Mouse (Mus musculus): ENCODE results near the gene Tnks2. TPM values are rescaled to one million over a fixed set of nuclear protein-coding genes. Genes with fewer than 3 reads are reported as not detected.

The Tnks2 gene
- polyA plus RNA-seq, 1 experiment from 2014 or later = 71.2 TPM

- no peak for ATAC-seq (ENCODE audit: low read depth)
- no peak overlapping the region for H3K27ac ChIP-seq (ENCODE audit: low read depth, low read length)
- 42% methylated on average over 9 of the region's 9 CpGs for WGBS
- peaks cover 7% of the 10 kb centered on the region; the same call in 1 of the 2 replicates for H3K4me1 ChIP-seq (ENCODE audit: control insufficient read depth, insufficient read depth, low read length)
- no peaks in the 10 kb centered on the region for H3K27me3 ChIP-seq (ENCODE audit: control insufficient read depth, insufficient read depth, low read length)
- H3K9ac ChIP-seq (replicated peaks; ENCODE audit: low read depth, low read length) = no peak overlapping the region
- peaks cover 10% of the 10 kb centered on the region for H3K36me3 ChIP-seq (ENCODE audit: control insufficient read depth, insufficient read depth, low read length)
- H3K4me2 ChIP-seq (ENCODE audit: low read depth, low read length) = no peak overlapping the region
- no peak overlapping the region for H3K4me3 ChIP-seq (ENCODE audit: low read depth, low read length)
- H3K9me3 ChIP-seq (ENCODE audit: control insufficient read depth, low read length) = no peaks in the 10 kb centered on the region
Measured at GRCm38 (mm10) chr19:36897778-36898177, 63.7 kb downstream of the Tnks2 start.

DNA sequence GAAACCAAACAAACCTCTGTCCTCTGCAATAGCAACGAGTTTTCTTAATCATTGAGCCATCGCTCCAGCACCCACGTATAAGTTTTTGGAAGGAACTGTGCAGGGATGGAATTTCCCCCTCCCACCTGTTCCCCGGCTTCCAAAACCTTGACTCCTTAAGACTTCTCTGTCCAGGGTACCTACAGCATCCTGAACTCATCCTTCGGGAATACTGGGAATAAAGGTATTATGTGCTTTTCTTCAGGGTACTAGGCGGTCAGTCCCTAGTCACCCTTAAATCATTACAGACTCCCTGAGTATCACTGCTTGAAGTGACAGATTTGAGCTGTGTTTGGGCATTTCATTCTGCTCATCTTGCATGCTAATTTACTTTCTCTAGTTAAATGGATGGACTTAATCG is 69.3 kb downstream of the Tnks2 start:
- H3K27ac ChIP-seq (ENCODE audit: low read depth, low read length) = peak overlapping the region; percentile 62
- 32% methylated on average over 7 of the region's 7 CpGs for WGBS
- H3K4me1 ChIP-seq (ENCODE audit: control insufficient read depth, insufficient read depth, low read length) = peaks cover 7% of the 10 kb centered on the region; the same call in 1 of the 2 replicates
- H3K4me3 ChIP-seq (ENCODE audit: low read depth, low read length) = peak overlapping the region; percentile 46; the same call in 1 of the 2 replicates
- H3K27me3 ChIP-seq (ENCODE audit: control insufficient read depth, insufficient read depth, low read length) = no peaks in the 10 kb centered on the region
- peak overlapping the region; percentile 79 for H3K4me2 ChIP-seq (ENCODE audit: low read depth, low read length)
- no peak for ATAC-seq (ENCODE audit: low read depth)
- no peaks in the 10 kb centered on the region for H3K36me3 ChIP-seq (ENCODE audit: control insufficient read depth, insufficient read depth, low read length)
- H3K9ac ChIP-seq (replicated peaks; ENCODE audit: low read depth, low read length) = peak overlapping the region; percentile 69; the same call in 1 of the 2 replicates
- no peaks in the 10 kb centered on the region for H3K9me3 ChIP-seq (ENCODE audit: control insufficient read depth, low read length)

GRCm38 (mm10) chr19:36904211-36905007 is 70.4 kb downstream of the Tnks2 start:
- Histone ChIP-seq H3K27me3 (ENCODE audit: control insufficient read depth, insufficient read depth, low read length) (no peaks in the 10 kb centered on the region), H3K9ac (replicated peaks; ENCODE audit: low read depth, low read length) (peak overlapping the region; percentile 69), H3K27ac (ENCODE audit: low read depth, low read length) (peak overlapping the region; percentile 62), H3K9me3 (ENCODE audit: control insufficient read depth, low read length) (no peaks in the 10 kb centered on the region), H3K4me3 (ENCODE audit: low read depth, low read length) (peak overlapping the region; percentile 46), H3K4me1 (ENCODE audit: control insufficient read depth, insufficient read depth, low read length) (peaks cover 7% of the 10 kb centered on the region; the same call in 1 of the 2 replicates), H3K4me2 (ENCODE audit: low read depth, low read length) (peak overlapping the region; percentile 79), H3K36me3 (ENCODE audit: control insufficient read depth, insufficient read depth, low read length) (no peaks in the 10 kb centered on the region)
- 2% methylated on average over 41 of the region's 41 CpGs for WGBS
- peak; percentile 94 for ATAC-seq (ENCODE audit: low read depth)

- H3K4me2 ChIP-seq (ENCODE audit: low read depth, low read length) = no peak overlapping the region
- WGBS = 85% methylated on average over 3 of the region's 3 CpGs
- H3K27ac ChIP-seq (ENCODE audit: low read depth, low read length) = no peak overlapping the region
- no peak for ATAC-seq (ENCODE audit: low read depth)
- no peaks in the 10 kb centered on the region for H3K4me1 ChIP-seq (ENCODE audit: control insufficient read depth, insufficient read depth, low read length)
- no peak overlapping the region for H3K4me3 ChIP-seq (ENCODE audit: low read depth, low read length)
- H3K27me3 ChIP-seq (ENCODE audit: control insufficient read depth, insufficient read depth, low read length) = no peaks in the 10 kb centered on the region
- no peaks in the 10 kb centered on the region for H3K36me3 ChIP-seq (ENCODE audit: control insufficient read depth, insufficient read depth, low read length)
- H3K9me3 ChIP-seq (ENCODE audit: control insufficient read depth, low read length) = no peaks in the 10 kb centered on the region
- no peak overlapping the region for H3K9ac ChIP-seq (replicated peaks; ENCODE audit: low read depth, low read length)
Measured at GRCm38 (mm10) chr19:36909150-36909549, 75.1 kb downstream of the Tnks2 start.

- WGBS = 29% methylated on average over 9 of the region's 9 CpGs
- no peak overlapping the region for H3K9ac ChIP-seq (replicated peaks; ENCODE audit: low read depth, low read length)
- H3K4me3 ChIP-seq (ENCODE audit: low read depth, low read length) = no peak overlapping the region
- H3K4me1 ChIP-seq (ENCODE audit: control insufficient read depth, insufficient read depth, low read length) = no peaks in the 10 kb centered on the region
- no peaks in the 10 kb centered on the region for H3K27me3 ChIP-seq (ENCODE audit: control insufficient read depth, insufficient read depth, low read length)
- no peak for ATAC-seq (ENCODE audit: low read depth)
- H3K27ac ChIP-seq (ENCODE audit: low read depth, low read length) = peak overlapping the region; percentile 5; the same call in 1 of the 2 replicates
- no peaks in the 10 kb centered on the region for H3K9me3 ChIP-seq (ENCODE audit: control insufficient read depth, low read length)
- H3K36me3 ChIP-seq (ENCODE audit: control insufficient read depth, insufficient read depth, low read length) = no peaks in the 10 kb centered on the region
- no peak overlapping the region for H3K4me2 ChIP-seq (ENCODE audit: low read depth, low read length)
Measured at GRCm38 (mm10) chr19:36909676-36910292, 75.8 kb downstream of the Tnks2 start.

- H3K27me3 ChIP-seq (ENCODE audit: control insufficient read depth, insufficient read depth, low read length) = no peaks in the 10 kb centered on the region
- H3K36me3 ChIP-seq (ENCODE audit: control insufficient read depth, insufficient read depth, low read length) = no peaks in the 10 kb centered on the region
- no peaks in the 10 kb centered on the region for H3K4me1 ChIP-seq (ENCODE audit: control insufficient read depth, insufficient read depth, low read length)
- no peak overlapping the region for H3K4me2 ChIP-seq (ENCODE audit: low read depth, low read length)
- H3K4me3 ChIP-seq (ENCODE audit: low read depth, low read length) = no peak overlapping the region
- H3K27ac ChIP-seq (ENCODE audit: low read depth, low read length) = peak overlapping the region; percentile 23; the same call in 1 of the 2 replicates
- no peaks in the 10 kb centered on the region for H3K9me3 ChIP-seq (ENCODE audit: control insufficient read depth, low read length)
- WGBS = 7% methylated on average over 12 of the region's 12 CpGs
- peak; percentile 80 for ATAC-seq (ENCODE audit: low read depth)
- no peak overlapping the region for H3K9ac ChIP-seq (replicated peaks; ENCODE audit: low read depth, low read length)
Measured at GRCm38 (mm10) chr19:36910424-36911045, 76.5 kb downstream of the Tnks2 start.

GRCm38 (mm10) chr19:36913064-36913463 is 79.0 kb downstream of the Tnks2 start:
- H3K36me3 ChIP-seq (ENCODE audit: control insufficient read depth, insufficient read depth, low read length) = no peaks in the 10 kb centered on the region
- no peaks in the 10 kb centered on the region for H3K27me3 ChIP-seq (ENCODE audit: control insufficient read depth, insufficient read depth, low read length)
- peaks cover 3% of the 10 kb centered on the region; the same call in 1 of the 2 replicates for H3K4me1 ChIP-seq (ENCODE audit: control insufficient read depth, insufficient read depth, low read length)
- H3K9me3 ChIP-seq (ENCODE audit: control insufficient read depth, low read length) = no peaks in the 10 kb centered on the region
- no peak overlapping the region for H3K27ac ChIP-seq (ENCODE audit: low read depth, low read length)
- 42% methylated on average over 7 of the region's 7 CpGs for WGBS
- ATAC-seq (ENCODE audit: low read depth) = no peak
- H3K4me3 ChIP-seq (ENCODE audit: low read depth, low read length) = no peak overlapping the region
- H3K9ac ChIP-seq (replicated peaks; ENCODE audit: low read depth, low read length) = no peak overlapping the region
- H3K4me2 ChIP-seq (ENCODE audit: low read depth, low read length) = no peak overlapping the region

- whole genome bisulfite sequencing = 63% methylated on average over 4 of the region's 4 CpGs
- Histone ChIP-seq H3K27me3 (ENCODE audit: control insufficient read depth, insufficient read depth, low read length) (0 out of 2 replicates have a peak, but pooled peaks cover 2% of the 10 kb centered on the region), H3K4me3 (ENCODE audit: low read depth, low read length) (no peak overlapping the region), H3K9ac (replicated peaks; ENCODE audit: low read depth, low read length) (no peak overlapping the region), H3K9me3 (ENCODE audit: control insufficient read depth, low read length) (no peaks in the 10 kb centered on the region), H3K36me3 (ENCODE audit: control insufficient read depth, insufficient read depth, low read length) (no peaks in the 10 kb centered on the region), H3K4me2 (ENCODE audit: low read depth, low read length) (no peak overlapping the region), H3K4me1 (ENCODE audit: control insufficient read depth, insufficient read depth, low read length) (peaks cover 7% of the 10 kb centered on the region; the same call in 1 of the 2 replicates), H3K27ac (ENCODE audit: low read depth, low read length) (no peak overlapping the region)
- ATAC-seq (ENCODE audit: low read depth) = no peak
Measured at GRCm38 (mm10) chr19:36916206-36916605, 82.2 kb downstream of the Tnks2 start.

All from neural tube, embryonic 14.5 days (tissue).